Mouse (Mus musculus): Measurements from ENCODE around the gene Srl.

DNA sequence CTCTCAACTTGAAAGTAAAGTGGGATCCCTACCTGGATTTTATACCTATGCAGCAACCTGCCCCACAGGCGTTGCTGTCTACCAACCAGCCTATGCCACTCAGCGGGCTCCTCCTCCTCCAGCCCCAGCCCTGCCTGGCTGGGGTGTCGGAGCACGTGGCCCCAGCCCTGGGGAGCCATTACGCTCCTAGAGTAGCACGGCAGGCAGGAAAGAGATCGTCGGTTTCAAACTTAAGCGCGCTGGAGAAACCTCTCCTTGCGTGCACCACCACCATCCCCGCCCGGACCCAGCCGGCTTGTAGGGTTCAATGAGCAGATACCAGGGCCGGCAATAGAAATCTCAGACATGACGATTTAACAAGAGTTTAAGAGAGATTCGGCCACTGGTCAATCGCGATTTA lies 16.3 kb upstream of the Srl start:
- TF ChIP-seq CTCF (IDR thresholded peaks at IDR 0.05; ENCODE audit: extremely low read depth, insufficient read depth, low read length) (no peak), POLR2A (IDR thresholded peaks at IDR 0.05; ENCODE audit: extremely low read depth, insufficient read depth, low read length) (peak; percentile 30; the same call in 1 of the 2 replicates)
